Mouse (Mus musculus) lung, embryonic 14.5 days (tissue): ENCODE measurements around the gene St14. TPM values are rescaled to one million over a fixed set of nuclear protein-coding genes. Genes with fewer than 3 reads are reported as not detected.

Source experiments
- ATAC-seq: fragments of 200-750 bp; cut with Nextera tagmentation; 2 replicates; pipeline ENCODE4 v1.8.0; 2017; ENCODE audit warnings: mild to moderate bottlenecking, moderate TSS enrichment, moderate library complexity; ENCODE audit not compliant: insufficient read depth
- DNase-seq: peaks from one replicate; pipeline ENCODE4 v3.0.0-alpha.2; 2015
- H3K27ac ChIP-seq: fragments of 300-500 bp; sonication (generic); 2 replicates; pipeline ENCODE4 v1.5.1; 2014; ENCODE audit warnings: low read depth, mild to moderate bottlenecking, moderate library complexity
- H3K27me3 ChIP-seq: fragments of 300-500 bp; sonication (generic); 2 replicates; pipeline ENCODE4 v1.6.1; 2014; ENCODE audit warnings: low read length, control low read depth; ENCODE audit not compliant: insufficient read depth
- H3K36me3 ChIP-seq: fragments of 300-500 bp; sonication (generic); 2 replicates; pipeline ENCODE4 v1.6.1; 2014; ENCODE audit warnings: control low read depth; ENCODE audit not compliant: insufficient read depth
- H3K4me1 ChIP-seq: fragments of 300-500 bp; sonication (generic); 2 replicates; pipeline ENCODE4 v1.6.1; 2014; ENCODE audit warnings: antibody characterized with exemption, control low read depth; ENCODE audit not compliant: insufficient read depth
- H3K4me2 ChIP-seq: fragments of 300-500 bp; sonication (generic); 2 replicates; pipeline ENCODE4 v1.6.1; 2014; ENCODE audit warnings: mild to moderate bottlenecking
- H3K4me3 ChIP-seq: fragments of 300-500 bp; sonication (generic); 2 replicates; pipeline ENCODE4 v1.5.1; 2014; ENCODE audit warnings: low read depth, low read length
- H3K9ac ChIP-seq: fragments of 300-500 bp; sonication (generic); 2 replicates; pipeline ENCODE4 v1.6.1; 2014
- H3K9me3 ChIP-seq: fragments of 300-500 bp; sonication (generic); 2 replicates; pipeline ENCODE4 v1.6.1; 2016; ENCODE audit warnings: low read depth, low read length, control low read depth
- CTCF ChIP-seq: IDR thresholded peaks from 2 replicates; pipeline ENCODE4 v1.5.1; 2016; ENCODE audit warnings: antibody characterized with exemption, low read depth
- WGBS: fragments of 180-500 bp; shearing (Covaris S2); extraction: QIAGEN DNeasy Blood & Tissue Kit; methylation state at CpG from one replicate; pipeline ENCODE4 v1.1.7; 2014; 5-methylcytosine and 5-hydroxymethylcytosine counted together
- polyA plus RNA-seq: library from polyadenylated mRNA; unstranded; fragments of >200 nt; fragmentation: Nextera tagmentation; extraction: Ambion mirVana; gene quantifications from 2 replicates; pipeline ENCODE4 v1.2.1, GENCODE M21; 2014

St14 gene
- polyA plus RNA-seq, 1 experiment from 2014 or later, result 42.1 TPM

GRCm38 (mm10) chr9:31145272-31145925 is 13.7 kb upstream of the St14 start:
- H3K27me3 ChIP-seq, result no peaks in the 10 kb centered on the region
- DNase-seq, result no peak
- H3K4me3 ChIP-seq, result no peak overlapping the region
- no peak overlapping the region for H3K27ac ChIP-seq
- H3K36me3 ChIP-seq, result peaks cover 30% of the 10 kb centered on the region
- no peak for TF ChIP-seq CTCF
- 78% methylated on average over 7 of the region's 7 CpGs for WGBS
- no peak for ATAC-seq
- no peaks in the 10 kb centered on the region for H3K9me3 ChIP-seq
- H3K4me1 ChIP-seq, result no peaks in the 10 kb centered on the region
- H3K9ac ChIP-seq, result no peak overlapping the region
- H3K4me2 ChIP-seq, result no peak overlapping the region

GRCm38 (mm10) chr9:31142924-31143323 is 11.3 kb upstream of the St14 start:
- no peaks in the 10 kb centered on the region for H3K27me3 ChIP-seq
- H3K4me2 ChIP-seq, result no peak overlapping the region
- no peak overlapping the region for H3K4me3 ChIP-seq
- no peaks in the 10 kb centered on the region for H3K9me3 ChIP-seq
- ATAC-seq (no peak), DNase-seq (no peak)
- 68% methylated on average over 1 of the region's 1 CpGs for WGBS
- H3K36me3 ChIP-seq, result 0 out of 2 replicates have a peak, but pooled peaks cover 10% of the 10 kb centered on the region
- TF ChIP-seq CTCF, result no peak
- no peaks in the 10 kb centered on the region for H3K4me1 ChIP-seq
- no peak overlapping the region for H3K27ac ChIP-seq
- H3K9ac ChIP-seq, result no peak overlapping the region

- H3K27ac ChIP-seq, result no peak overlapping the region
- no peaks in the 10 kb centered on the region for H3K4me1 ChIP-seq
- no peak for TF ChIP-seq CTCF
- 73% methylated on average over 5 of the region's 5 CpGs for WGBS
- no peak for ATAC-seq
- H3K4me2 ChIP-seq, result no peak overlapping the region
- no peak for DNase-seq
- no peak overlapping the region for H3K4me3 ChIP-seq
- H3K27me3 ChIP-seq, result peaks cover 52% of the 10 kb centered on the region
- H3K9ac ChIP-seq, result no peak overlapping the region
- no peaks in the 10 kb centered on the region for H3K36me3 ChIP-seq
- H3K9me3 ChIP-seq, result no peaks in the 10 kb centered on the region
These were observed 1.5 kb upstream of the St14 start for GRCm38 (mm10) chr9:31133131-31133530.

- H3K27me3 ChIP-seq, result peaks cover 52% of the 10 kb centered on the region
- no peaks in the 10 kb centered on the region for H3K9me3 ChIP-seq
- H3K4me3 ChIP-seq, result peak overlapping the region; percentile 50
- no peak for TF ChIP-seq CTCF
- H3K27ac ChIP-seq, result no peak overlapping the region
- H3K4me2 ChIP-seq, result peak overlapping the region; percentile 73
- peak overlapping the region; percentile 63 for H3K9ac ChIP-seq
- WGBS, result 9% methylated on average over 26 of the region's 26 CpGs
- ATAC-seq (peak; percentile 2; the same call in 1 of the 2 replicates), DNase-seq (peak; percentile 34)
- H3K36me3 ChIP-seq, result no peaks in the 10 kb centered on the region
- H3K4me1 ChIP-seq, result no peaks in the 10 kb centered on the region
These were observed 1.1 kb downstream of the St14 start for GRCm38 (mm10) chr9:31130357-31131204.

GRCm38 (mm10) chr9:31129956-31130355 is 1.7 kb downstream of the St14 start:
- Histone ChIP-seq H3K36me3 (no peaks in the 10 kb centered on the region), H3K27ac (no peak overlapping the region), H3K27me3 (peaks cover 52% of the 10 kb centered on the region), H3K9ac (no peak overlapping the region), H3K4me2 (peak overlapping the region; percentile 73), H3K4me1 (no peaks in the 10 kb centered on the region), H3K4me3 (peak overlapping the region; percentile 50; the same call in 1 of the 2 replicates), H3K9me3 (no peaks in the 10 kb centered on the region)
- no peak for DNase-seq
- 42% methylated on average over 8 of the region's 8 CpGs for WGBS
- no peak for ATAC-seq
- no peak for TF ChIP-seq CTCF

GRCm38 (mm10) chr9:31127876-31128465 is 3.7 kb downstream of the St14 start:
- no peak for DNase-seq
- WGBS, result 69% methylated on average over 12 of the region's 12 CpGs
- Histone ChIP-seq H3K9me3 (no peaks in the 10 kb centered on the region), H3K9ac (no peak overlapping the region), H3K4me3 (no peak overlapping the region), H3K27ac (no peak overlapping the region), H3K27me3 (peaks cover 42% of the 10 kb centered on the region), H3K36me3 (no peaks in the 10 kb centered on the region), H3K4me2 (no peak overlapping the region), H3K4me1 (no peaks in the 10 kb centered on the region)
- no peak for TF ChIP-seq CTCF
- no peak for ATAC-seq

GRCm38 (mm10) chr9:31126079-31126478 is 5.6 kb downstream of the St14 start:
- no peak for TF ChIP-seq CTCF
- WGBS, result 77% methylated on average over 7 of the region's 7 CpGs
- Histone ChIP-seq H3K27ac (no peak overlapping the region), H3K36me3 (no peaks in the 10 kb centered on the region), H3K4me3 (no peak overlapping the region), H3K4me2 (no peak overlapping the region), H3K4me1 (no peaks in the 10 kb centered on the region), H3K9me3 (no peaks in the 10 kb centered on the region), H3K27me3 (peaks cover 23% of the 10 kb centered on the region), H3K9ac (no peak overlapping the region)
- ATAC-seq, result no peak
- no peak for DNase-seq
